Mouse (Mus musculus) ovary, postnatal 36 days (tissue): Measurements from ENCODE around the gene Gpr165.

Experiments used
- DNase-seq: peaks from one replicate; pipeline ENCODE4 v3.0.0; 2022; ENCODE audit warnings: low spot score, mixed read lengths

Gene Gpr165

GRCm38 (mm10) chrX:96712907-96713774 lies at the start of gene Gpr165:
Gene Gpr165, plus strand, starts transcription at chrX:96713441.
- peak; percentile 64 for DNase-seq

- DNase-seq, result no peak
These were observed 38.4 kb upstream of the Gpr165 start for GRCm38 (mm10) chrX:96674871-96675270.
